Mouse (Mus musculus): ENCODE data around the gene Mtrf1l. TPM values are rescaled to one million over a fixed set of nuclear protein-coding genes. Genes with fewer than 3 reads are reported as not detected.

The Mtrf1l gene
- total RNA-seq, 2 experiments from 2014 or later: 13.1 to 24.3 TPM

DNA sequence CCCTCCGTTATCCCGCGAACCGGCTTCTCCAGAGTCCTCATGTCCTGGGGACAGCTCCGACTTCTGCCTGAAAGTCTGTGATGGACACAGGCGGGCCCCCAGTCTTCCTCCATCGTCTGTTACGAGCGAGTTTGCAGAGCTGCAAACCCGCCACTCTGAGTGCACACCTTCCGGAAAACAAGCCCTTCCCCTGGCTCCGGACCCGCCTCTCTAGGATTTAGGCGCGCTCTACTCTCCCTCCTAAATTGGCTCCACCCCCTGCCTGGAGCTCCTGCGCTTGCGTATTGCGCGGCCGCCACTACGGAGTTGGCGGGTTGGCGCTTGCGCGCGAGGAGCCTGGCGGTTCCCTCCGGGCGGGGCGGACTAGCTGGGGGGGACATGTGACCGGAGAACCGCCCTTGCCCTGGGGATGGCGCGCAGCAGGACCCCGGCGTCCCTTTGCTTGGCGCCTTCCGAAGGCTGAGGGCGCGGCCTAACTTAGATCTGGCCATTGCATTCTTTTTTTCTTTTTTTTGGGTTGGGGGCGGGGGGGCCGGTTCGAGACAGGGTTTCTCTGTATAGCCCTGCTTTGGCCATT is 17.9 kb downstream of the Mtrf1l start:
- peak; percentile 81 for ATAC-seq (replicated peaks; ENCODE audit: low FRiP score, low TSS enrichment, poor library complexity, severe bottlenecking)

DNA sequence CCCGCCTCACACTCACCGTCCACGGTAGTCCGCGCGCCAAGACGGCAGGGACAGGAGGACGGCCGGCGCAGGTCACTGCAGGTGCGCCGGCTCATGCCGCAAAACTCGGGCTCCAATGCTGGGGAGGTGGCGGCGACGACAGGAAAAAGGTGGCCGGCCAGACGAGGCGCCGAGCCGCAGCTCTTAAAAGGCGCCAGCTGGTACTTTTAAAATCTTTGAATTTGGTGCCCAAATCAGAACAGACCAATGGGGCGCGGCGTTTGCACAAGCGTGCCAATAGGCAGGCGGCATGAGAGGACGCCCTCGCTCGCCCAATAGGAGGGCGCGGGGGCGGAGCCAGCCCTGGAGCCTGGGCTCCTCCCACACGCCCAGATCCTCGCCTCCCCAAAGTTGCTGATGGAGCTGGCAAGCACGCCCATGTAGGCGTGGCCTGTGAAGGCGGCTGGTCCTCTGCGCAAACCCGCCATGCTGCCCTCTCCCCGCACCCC is 18.4 kb downstream of the Mtrf1l start, which contains the start of gene Fbxo5:
Fbxo5 (minus strand) TSS at position 358 of the 488 bp plus-strand sequence.
- peak; percentile 88 for ATAC-seq (replicated peaks; ENCODE audit: low FRiP score, low TSS enrichment, poor library complexity, severe bottlenecking)

DNA sequence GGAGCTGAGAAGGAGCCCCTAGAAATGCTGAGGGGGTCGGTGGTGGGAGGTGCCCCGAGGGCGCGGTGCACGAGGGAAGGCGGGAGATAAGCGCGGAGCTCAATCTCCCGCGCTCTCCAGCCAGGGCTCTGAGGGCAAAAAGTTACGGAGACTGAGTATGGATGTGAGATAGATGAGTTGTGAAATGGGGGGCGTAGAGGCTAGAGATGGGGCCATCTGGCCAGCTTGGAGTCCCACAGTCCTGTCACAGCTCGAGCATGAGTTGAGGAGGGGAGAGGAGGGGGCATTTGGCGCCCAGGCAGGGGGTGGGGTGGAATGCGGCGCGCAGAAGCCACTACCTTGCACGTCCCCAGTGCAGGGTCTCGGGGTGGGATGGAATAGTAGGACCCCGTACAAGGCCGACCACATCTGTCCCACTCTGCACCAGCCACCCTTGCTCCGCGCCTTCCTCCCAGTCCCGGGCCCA is 19.0 kb downstream of the Mtrf1l start:
- peak; percentile 35 for ATAC-seq (replicated peaks; ENCODE audit: low FRiP score, low TSS enrichment, poor library complexity, severe bottlenecking)

DNA sequence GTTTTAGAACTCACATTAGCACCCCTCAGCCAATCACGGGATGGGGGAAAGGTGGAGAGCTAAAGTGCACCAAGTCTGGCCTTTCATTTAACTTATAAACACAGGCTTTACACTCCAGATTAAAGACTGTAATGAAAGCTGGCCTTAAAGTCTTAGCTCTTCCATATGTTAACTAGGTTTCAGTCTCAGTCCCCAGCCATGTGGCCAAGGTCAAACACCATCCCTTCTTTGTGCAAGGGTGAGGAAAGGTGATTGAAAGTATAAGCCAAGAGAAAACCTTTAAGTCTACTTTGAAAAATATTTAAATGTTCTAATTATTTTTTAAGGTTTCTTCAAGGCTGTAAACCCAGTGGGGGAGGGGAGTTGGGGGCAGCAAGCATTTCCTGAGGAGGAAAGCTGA is 20.0 kb downstream of the Mtrf1l start:
- ATAC-seq (replicated peaks; ENCODE audit: low FRiP score, low TSS enrichment, poor library complexity, severe bottlenecking): no peak

DNA sequence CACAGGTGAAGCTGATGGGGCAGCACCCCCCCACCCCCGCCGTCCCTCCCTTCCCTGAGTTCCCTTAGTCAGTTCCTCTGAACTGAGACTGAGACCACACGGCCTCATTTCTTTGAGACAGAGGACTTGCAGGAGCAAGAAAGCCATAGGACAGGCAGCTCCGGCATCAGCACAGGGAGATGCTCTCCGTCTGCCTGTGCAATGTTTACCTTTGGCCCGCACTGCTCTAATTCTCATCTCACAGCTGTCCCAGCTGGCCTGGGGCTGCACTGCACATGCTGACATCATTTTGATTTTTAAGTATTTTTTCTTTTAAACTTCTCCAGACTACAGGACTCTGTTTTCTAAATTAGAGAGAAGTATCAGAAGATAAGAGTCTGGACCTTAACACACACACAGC is 20.8 kb downstream of the Mtrf1l start:
- no peak for ATAC-seq (replicated peaks; ENCODE audit: low FRiP score, low TSS enrichment, poor library complexity, severe bottlenecking)

DNA sequence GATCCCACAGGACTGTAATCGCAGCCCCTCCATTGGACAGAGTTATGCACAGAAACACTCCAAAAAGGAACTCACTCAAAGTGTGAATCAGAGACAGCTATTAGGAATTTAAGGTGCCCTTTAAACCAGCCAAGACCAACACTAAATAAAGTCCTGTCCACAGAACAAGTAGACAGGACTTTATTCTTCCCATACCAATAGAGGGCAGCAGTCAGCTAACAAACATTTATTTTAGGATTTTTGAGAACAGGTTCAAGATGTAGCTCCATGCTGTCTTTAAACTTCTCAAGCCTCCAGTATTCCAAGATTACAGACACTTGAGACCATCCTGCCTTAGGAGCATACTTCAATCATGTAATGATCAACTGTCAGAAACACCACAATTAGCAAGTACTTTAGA is 23.2 kb downstream of the Mtrf1l start:
- ATAC-seq (replicated peaks; ENCODE audit: low FRiP score, low TSS enrichment, poor library complexity, severe bottlenecking): no peak

DNA sequence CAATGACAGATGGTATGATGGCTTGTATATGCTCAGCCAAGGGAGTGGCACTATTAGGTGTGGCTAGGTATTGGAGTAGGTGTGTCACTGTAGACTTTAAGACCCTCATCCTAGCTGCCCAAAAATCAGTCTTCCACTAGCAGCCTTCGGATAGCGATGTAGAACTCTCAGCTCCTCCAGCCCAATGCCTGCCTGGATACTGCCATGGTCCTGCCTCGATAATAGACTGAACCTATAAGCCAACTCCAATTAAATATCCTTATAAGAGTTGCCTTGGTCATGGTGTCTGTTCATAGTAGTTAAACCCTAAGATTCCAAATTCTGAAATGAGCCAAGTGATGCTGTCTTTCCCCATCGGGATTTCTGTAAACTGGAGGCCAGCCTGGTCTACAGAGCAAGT is 25.6 kb downstream of the Mtrf1l start:
- ATAC-seq (replicated peaks; ENCODE audit: low FRiP score, low TSS enrichment, poor library complexity, severe bottlenecking): no peak

DNA sequence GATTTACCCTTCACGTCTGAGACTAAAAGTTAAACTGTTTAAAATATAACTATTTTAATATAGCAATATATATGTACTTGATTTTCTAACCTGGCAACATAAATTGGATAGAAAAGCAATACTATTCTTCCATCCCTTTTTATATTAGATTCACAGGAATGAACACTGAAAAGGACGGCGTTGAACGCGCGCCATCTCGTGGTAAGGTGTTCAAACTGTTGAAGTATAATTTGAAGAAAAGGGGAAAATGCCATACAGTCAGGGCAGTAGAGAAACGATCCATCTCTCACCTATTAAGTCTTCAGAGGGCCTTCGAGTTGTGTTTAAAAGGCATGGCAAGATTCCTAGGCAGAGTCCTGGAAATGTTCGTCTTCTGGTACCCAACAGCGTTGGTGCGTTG is 33.1 kb downstream of the Mtrf1l start:
- ATAC-seq (replicated peaks; ENCODE audit: low FRiP score, low TSS enrichment, poor library complexity, severe bottlenecking): 0 out of 2 replicates have a peak, but pooled peaks have one; percentile 51

DNA sequence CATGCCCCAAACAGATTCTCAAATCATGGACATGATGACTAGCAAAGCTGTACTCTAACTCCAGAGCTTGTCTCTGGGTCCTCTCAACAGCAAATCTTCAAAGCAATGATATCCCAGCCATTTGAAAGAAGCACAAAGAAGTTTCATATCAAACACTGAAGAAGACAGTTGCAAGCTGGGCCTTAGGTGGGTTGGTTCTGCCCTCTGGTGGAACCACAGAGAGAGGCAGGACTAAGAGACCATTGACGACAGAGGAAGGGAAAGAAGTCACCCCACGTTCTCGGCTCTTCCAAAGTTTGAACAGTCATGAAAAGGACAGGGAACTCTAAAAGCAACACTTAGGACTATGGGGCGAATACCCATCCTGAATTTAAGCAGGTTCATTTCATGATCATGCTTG is 36.8 kb downstream of the Mtrf1l start:
- peak; percentile 94 for ATAC-seq (replicated peaks; ENCODE audit: low FRiP score, low TSS enrichment, poor library complexity, severe bottlenecking)

Other genes with a start within 250 kb of the Mtrf1l start
- 2.9 and 3.6 TPM in 2 replicates for gene Myct1, start 230.1 kb downstream of the Mtrf1l start, total RNA-seq (2014; fragmentation: Nextera tagmentation)
- 3.0 and 10.1 TPM in 2 replicates for gene Myct1, start 230.1 kb downstream of the Mtrf1l start, total RNA-seq (2017)
- 0.46 TPM in 1 of 2 replicates, not detected in the other for gene Vip, start 184.7 kb downstream of the Mtrf1l start, total RNA-seq (2014; fragmentation: Nextera tagmentation)
- not detected in 2 replicates for gene Vip, start 184.7 kb downstream of the Mtrf1l start, total RNA-seq (2017)
- 91.9 and 94.5 TPM in 2 replicates for gene Fbxo5, start 18.3 kb downstream of the Mtrf1l start, total RNA-seq (2014; fragmentation: Nextera tagmentation)
- gene Fbxo5, start 18.3 kb downstream of the Mtrf1l start, total RNA-seq (2017): 39.0 and 49.5 TPM in 2 replicates
- not detected in 2 replicates for gene Rgs17, start 98.5 kb upstream of the Mtrf1l start, total RNA-seq (2014; fragmentation: Nextera tagmentation)
- gene Rgs17, start 98.5 kb upstream of the Mtrf1l start, total RNA-seq (2017): not detected in 2 replicates

Measured in megakaryocyte-erythroid progenitor cell, adult 5-6 weeks (primary cell).